Mouse (Mus musculus) fibroblast of lung, adult 2 months (primary cell): ENCODE measurements around the gene Olfr958.

Experiments
- DNase-seq: peaks from one replicate; pipeline ENCODE4 v3.0.0-alpha.2; 2011; ENCODE audit warnings: low read depth

Olfr958 gene

DNA sequence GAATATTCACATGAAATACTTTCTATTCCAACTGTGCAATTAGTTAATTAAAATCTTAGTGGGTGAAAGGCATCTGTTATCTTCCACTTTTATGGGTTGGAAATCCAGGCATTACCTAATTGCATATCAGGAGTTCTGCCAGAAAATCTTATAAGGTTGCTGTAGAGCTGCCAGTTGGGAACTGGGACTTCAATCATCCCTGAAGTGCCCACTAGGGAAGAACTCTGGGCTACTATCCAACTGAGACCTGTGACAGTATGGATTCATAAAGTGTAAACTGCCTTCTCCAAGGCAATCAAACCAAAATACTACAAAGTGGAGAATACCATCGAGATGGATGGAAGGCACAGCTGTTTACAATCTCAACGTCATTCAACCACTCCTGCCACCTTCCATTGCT lies at the start of gene Olfr958:
Olfr958 (minus strand) TSS at position 109 of the 400 bp plus-strand sequence.
- DNase-seq = no peak

DNA sequence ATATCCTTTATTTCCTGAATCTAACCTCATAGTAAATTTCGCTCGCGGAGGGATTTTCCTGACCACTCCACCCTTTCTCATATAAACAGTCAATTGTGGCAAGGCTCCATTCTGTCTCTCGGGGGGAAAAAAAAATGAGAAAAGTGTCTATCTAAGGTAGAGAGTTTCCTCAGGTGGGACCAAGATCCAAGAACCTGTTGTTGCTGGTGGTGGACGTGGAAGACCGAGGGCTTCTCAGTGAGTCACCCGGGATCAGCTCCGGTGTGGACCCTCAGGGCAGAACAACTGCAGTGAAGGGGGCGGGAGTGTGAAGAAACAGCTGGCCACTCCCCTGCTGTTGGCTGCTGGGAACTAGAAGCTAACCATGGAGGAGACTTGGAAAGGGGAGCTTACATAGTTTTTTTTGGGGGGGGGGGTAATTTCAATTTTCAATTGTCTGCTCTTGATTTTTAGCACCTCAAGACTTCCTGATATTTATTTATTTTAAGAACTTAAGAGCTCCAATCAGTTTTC lies 49.5 kb upstream of the Olfr958 start:
- no peak for DNase-seq

DNA sequence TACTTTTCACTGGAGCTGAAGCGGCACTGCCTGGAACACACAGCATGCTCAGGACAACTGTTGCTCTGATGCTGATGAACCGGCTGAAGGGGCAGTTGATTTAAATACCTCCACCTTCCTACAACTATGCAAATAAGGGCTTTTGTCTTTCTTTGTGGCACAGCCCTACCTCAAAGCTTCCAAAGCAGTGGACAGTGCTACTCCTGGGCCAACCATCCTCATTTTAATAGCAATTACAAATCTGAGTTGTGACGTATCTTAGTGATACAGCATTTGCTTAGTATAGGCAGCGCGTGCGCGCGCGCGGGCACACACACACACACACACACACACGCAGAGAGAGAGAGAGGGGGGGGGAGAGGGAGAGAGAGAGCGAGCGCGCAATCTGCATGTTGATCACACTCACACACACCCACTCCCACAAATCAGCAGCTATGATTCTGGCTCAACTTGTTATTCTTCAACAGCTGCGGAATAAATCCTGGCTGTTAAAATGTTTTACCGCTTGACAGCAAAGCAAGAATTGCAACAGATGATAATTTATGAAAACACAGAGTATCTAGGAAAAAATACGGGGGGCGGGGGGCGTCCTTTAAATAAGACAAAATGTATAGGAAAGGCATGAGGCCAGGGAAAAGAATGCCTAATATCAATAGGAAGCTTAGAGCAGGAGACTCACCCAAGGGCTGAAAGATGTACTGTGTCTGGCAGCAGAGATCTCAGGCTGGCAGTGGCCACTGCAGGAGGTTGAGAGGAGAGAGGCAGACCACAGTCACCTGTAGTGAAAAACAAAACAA lies 48.9 kb upstream of the Olfr958 start:
- no peak for DNase-seq

DNA sequence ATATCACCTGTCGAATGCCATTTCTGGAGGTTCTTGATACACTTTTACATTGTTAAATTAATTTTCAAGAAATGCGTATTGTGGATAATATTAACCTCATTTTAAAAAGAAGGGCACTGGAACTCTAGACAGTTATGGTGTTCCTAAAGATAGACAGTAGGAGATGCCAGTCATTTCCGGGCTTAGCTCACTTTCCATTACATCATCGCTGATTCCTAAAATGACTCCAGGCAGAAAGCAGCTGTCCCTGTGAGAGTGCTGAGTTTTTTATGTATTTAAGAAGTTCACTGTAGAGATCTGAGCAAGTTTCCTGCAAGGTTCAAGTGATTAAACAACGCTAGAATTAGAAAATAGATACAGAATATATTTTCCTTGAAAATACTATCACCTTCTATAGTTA lies 23.2 kb upstream of the Olfr958 start:
- DNase-seq = no peak

DNA sequence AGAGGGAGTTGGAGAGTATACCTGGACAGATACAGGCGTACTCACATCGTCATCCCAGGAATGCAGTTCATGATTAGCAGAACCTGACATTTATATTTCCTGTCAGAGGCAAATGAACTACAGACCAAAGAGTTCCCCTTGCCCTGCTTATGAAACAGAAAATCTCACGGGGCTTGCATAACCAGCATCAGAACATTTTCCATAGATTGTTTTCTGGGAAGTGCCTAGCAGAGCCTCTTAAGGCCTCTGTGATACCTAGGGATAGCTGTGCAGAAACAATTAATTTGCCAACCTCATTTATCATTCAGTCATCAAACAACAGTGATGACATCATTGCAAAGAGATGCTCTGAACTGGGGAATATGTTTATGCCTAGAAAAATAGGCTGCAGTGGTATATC lies 21.6 kb upstream of the Olfr958 start, which contains the start of gene Olfr959:
Olfr959 (minus strand) TSS at position 101 of the 400 bp plus-strand sequence.
- no peak for DNase-seq

DNA sequence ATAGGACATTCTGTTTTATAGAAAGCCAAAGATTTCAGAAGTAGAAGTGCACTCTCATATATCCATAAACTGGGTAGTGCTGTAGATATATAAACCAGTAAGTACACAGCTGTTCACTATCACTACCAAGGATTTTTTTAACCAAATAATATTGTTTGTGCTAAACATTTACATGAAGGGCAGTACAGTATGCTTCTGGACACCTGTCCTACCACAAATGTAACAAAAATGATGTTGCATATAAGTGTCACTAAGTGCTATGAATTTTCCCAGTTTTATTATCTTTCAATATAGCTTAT lies 4.4 kb upstream of the Olfr958 start:
- no peak for DNase-seq

DNA sequence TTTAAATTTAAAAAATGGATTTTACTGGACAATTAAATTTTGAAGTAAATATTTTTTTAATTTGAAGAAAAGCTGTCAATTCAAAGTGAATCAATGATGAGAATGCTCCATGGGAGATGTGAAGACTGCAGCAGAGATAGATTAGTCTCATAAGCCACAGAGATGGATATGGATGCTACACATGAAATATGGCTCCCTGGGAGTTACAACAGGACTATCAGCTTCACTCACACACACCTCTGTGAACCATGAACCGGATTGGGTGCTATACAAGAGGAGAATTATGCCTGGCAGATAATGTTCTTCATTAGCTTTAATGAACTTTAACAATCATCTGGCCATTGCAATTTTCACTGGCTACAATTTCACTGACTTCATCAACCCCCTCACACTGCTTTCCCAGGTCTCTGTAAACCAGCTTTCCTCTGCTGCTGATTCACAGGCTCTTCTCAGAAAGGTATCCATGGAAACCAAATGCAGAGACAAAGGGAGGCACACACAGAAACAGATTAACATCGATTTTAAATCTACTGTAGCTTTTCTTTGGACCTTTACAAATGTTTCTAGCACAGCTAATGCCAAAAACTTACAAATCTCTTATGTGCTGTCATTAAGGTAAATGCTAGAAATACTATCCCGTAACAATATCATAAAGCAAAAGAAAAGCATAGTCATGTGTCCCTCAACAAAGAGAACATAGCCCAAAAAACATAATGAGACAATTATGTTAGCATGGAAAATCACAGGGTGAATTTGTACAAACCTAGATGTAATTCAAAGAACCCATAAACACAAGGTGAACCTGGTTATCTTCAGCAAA lies 3.9 kb upstream of the Olfr958 start:
- no peak for DNase-seq

DNA sequence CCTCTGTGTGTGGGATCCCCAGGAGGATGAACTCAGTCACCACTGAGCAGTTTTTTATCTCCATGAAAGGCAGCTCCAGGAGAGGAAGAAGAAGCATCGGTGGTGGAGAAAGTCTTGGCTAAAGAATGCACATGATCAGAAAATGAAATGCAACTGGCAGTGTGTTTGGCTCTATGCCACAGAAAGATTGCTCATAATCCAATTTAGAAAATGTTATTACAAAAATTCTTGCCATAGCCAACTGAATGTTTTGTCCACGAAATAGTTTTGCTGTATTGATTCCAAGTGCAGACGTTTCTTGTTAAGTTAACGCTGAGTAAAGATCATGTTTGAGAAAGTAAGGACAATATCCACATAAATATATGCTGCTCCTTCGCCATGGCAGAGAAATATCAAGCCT lies 3.0 kb downstream of the Olfr958 start:
- peak; percentile 0 for DNase-seq

DNA sequence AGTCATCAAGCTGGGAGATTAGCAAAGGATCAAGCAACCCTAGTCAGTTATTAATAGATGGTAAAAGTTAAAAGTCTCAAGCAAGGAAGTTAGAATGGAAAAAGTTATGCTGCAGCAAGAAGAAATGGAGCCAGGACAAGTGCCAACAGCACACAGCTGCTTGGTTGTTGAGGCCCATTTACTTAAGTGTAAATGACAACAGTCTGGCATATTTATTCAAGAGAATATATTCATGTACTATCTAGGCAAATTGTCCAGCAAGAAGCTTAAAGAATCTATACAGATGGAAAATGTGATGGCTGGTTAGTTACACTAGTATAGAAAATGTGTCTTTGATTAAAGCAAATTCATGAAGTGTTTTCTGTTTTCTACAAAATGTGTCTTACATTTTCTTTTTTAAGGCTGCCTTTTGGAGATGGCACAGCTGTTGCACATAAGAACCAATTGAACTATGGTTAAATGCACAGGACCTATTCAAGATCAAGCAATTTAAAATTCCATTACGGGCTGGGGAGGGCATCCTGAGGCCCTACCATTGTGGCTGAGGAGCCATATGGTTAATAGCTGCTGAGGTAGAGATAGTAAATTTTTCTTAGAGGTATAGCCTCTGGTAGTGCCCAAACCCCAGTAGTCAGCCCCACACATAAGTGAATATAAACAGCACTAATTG lies 30.1 kb downstream of the Olfr958 start:
- no peak for DNase-seq

DNA sequence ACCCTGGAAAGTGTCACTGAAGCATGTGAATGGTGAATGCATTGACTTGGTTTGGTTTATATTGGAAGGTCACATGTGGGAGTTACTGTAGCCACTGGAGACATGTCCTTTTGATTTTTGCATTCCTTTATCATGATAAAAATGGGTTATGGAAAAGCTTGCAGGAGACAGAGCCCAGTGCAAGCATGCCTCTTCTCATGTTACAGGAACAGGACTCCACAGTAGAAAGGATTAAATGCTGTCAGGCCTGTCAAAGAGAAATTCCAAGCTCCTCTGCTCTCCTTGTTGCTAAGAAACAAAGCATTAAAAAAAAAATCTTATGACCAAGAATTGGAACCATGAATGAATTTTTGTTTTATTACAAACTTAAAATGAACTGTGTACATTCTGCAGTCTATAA lies 35.3 kb downstream of the Olfr958 start:
- DNase-seq = no peak

DNA sequence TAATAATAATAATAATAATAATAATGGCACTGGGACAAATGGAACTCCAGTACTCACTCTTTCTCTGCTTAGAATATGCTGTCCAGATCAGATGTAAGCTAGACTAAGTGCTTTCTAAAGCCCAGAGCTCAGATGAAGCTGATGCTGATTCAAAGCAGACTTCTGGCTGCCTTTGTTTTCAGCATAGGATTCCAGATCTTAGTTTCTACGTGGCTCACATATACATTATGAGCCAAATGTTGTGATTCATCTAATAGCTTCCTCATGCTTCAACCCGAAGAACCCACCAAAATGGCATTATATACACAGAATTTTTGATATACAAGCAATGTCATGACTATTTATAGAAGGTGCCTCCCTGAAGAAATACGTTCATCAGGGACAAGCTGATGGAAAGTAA lies 38.3 kb downstream of the Olfr958 start, which contains the start of gene Olfr957:
Olfr957 (minus strand) TSS at position 279 of the 400 bp plus-strand sequence.
- no peak for DNase-seq

DNA sequence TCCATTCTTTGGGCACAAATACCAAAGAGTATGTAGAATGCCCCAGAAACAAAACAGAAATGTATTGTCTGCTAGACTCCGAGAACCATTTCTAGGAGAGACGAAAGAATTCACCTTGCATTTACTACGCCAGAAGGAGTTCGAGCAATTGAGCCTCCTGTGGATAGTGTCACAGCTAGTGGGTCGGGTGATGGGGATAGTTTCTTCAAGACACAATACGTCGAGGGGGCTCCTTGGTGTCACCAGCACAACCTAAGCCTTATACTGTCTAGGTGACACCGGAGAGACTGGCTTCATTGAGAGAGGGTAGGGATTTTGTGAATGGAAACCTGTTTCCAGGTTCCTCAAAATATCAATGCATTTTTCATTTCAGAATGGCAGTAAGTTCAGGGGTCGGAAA lies 44.4 kb downstream of the Olfr958 start:
- DNase-seq = no peak

DNA sequence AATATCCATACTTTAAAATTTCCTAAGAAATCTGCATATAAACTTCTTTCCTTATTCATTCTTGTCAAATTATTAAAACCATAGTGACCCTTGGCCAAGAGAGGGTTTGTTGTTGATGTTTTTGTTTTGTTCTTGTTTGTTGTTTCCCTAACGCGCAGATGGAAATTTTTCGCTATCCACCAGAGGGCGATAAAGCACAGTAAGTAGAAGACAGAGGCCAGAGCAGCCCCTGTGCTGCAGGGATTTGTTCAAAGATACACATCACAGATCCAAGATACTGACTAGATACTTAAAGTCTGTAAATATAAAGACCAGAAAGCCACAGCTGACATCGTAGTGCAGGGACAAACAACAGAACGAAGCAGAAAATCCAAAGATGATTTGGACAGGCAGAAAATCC lies 44.9 kb downstream of the Olfr958 start:
- DNase-seq = no peak
